ENCODE assay signal across 8 mouse cellular contexts in the genomic region with DNA sequence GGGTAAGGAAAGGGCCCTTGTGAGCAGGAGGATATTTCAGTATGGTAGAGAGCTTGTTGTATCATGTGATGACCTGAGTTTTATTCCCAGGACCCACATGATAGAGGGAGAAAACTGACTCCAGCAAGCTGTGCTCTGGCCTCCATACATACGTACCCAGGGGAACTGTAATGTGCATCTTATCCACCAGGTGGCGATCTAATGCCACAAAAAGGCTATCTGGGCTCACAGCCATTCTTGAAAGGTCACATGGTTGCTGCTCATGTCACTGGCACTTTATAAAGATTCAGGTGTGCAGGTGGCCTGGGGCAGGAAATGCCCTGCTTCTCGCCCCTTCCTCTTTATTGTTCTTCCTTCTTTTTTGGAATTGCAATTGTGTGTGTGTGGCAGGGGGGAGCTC. TPM values are rescaled to one million over a fixed set of nuclear protein-coding genes. Genes with fewer than 3 reads are reported as not detected.
A peak's percentile ranks its signal among the peaks of the same experiment; 100 is the strongest.
DNase-seq lines count a peak whose midpoint lies in the region; ATAC-seq lines count a peak whose summit lies in the region.

No protein-coding gene starts in this region.

- no peaks in the 10 kb centered on the region for H3K36me3 ChIP-seq in intestine, embryonic 15.5 days
- no peaks in the 10 kb centered on the region for H3K36me3 ChIP-seq in midbrain, embryonic 14.5 days (ENCODE audit: control insufficient read depth, insufficient read depth, low read length)

- 22% methylated on average over 3 of the region's 3 CpGs for WGBS in intestine, embryonic 15.5 days
- WGBS in midbrain, embryonic 14.5 days: 8% methylated on average over 3 of the region's 3 CpGs

- H3K4me2 ChIP-seq in intestine, embryonic 15.5 days (replicated peaks): no peak overlapping the region
- no peak overlapping the region for H3K4me2 ChIP-seq in midbrain, embryonic 14.5 days (ENCODE audit: low read length)

- no peaks in the 10 kb centered on the region for H3K27me3 ChIP-seq in intestine, embryonic 15.5 days (replicated peaks)
- no peaks in the 10 kb centered on the region for H3K27me3 ChIP-seq in midbrain, embryonic 14.5 days (ENCODE audit: control insufficient read depth, insufficient read depth, low read length)

- no peak overlapping the region for H3K9ac ChIP-seq in intestine, embryonic 15.5 days
- no peak overlapping the region for H3K9ac ChIP-seq in midbrain, embryonic 14.5 days (replicated peaks; ENCODE audit: low read length)

- no peak; the same call in 1 of the 2 replicates for ATAC-seq in monocyte, adult 5-6 weeks (replicated peaks; ENCODE audit: insufficient number of reproducible peaks, low FRiP score, low TSS enrichment, poor library complexity, severe bottlenecking)
- ATAC-seq in intestine, embryonic 15.5 days: peak; percentile 61
- ATAC-seq in midbrain, embryonic 14.5 days (ENCODE audit: low FRiP score, low TSS enrichment): peak; percentile 59; the same call in 1 of the 2 replicates

- no peaks in the 10 kb centered on the region; the same call in 1 of the 2 replicates for H3K4me1 ChIP-seq in intestine, embryonic 15.5 days (replicated peaks)
- no peaks in the 10 kb centered on the region for H3K4me1 ChIP-seq in midbrain, embryonic 14.5 days (ENCODE audit: control insufficient read depth, insufficient read depth, low read length)

- intact Hi-C loops in left cerebral cortex, postnatal 25 days (cut with DNase I): loop anchor here (5.0 kb wide), 2 partner anchors 590 to 840 kb away; no protein-coding TSS in a partner anchor

- peak; percentile 6 to 15 for DNase-seq in monocyte, adult 2 months (ENCODE audit: low read depth in 1 of 2, low spot score in 2 of 2)
- peak; percentile 91 to 95 for DNase-seq in cerebellum, postnatal 10 days
- peak; percentile 82 for DNase-seq in gastrocnemius, adult 18-20 months (ENCODE audit: low spot score)
- DNase-seq in left cerebral cortex, postnatal 25 days (ENCODE audit: low spot score in 2 of 2): peak; percentile 85 to 87
- peak; percentile 93 for DNase-seq in midbrain, embryonic 14.5 days
- DNase-seq in spleen, postnatal 4 days (ENCODE audit: low spot score in 2 of 2): peak; percentile 50 to 80

- H3K4me3 ChIP-seq in intestine, embryonic 15.5 days (replicated peaks): no peak overlapping the region
- no peak overlapping the region for H3K4me3 ChIP-seq in midbrain, embryonic 14.5 days (replicated peaks; ENCODE audit: low read depth, low read length)

- no peak overlapping the region for H3K27ac ChIP-seq in intestine, embryonic 15.5 days
- H3K27ac ChIP-seq in midbrain, embryonic 14.5 days (replicated peaks; ENCODE audit: low read depth, low read length): no peak overlapping the region

- H3K9me3 ChIP-seq in intestine, embryonic 15.5 days: no peaks in the 10 kb centered on the region
- H3K9me3 ChIP-seq in midbrain, embryonic 14.5 days (ENCODE audit: control insufficient read depth, low read length): no peaks in the 10 kb centered on the region

RNA-seq across cellular contexts. Expression of a gene that starts 34.1 kb away (rescaled TPM):
- total RNA-seq in monocyte, adult 5-6 weeks (2017): 0.29 TPM in 1 of 3 replicates, not detected in the others
- 1 to 10 TPM in 1 of 2 experiments, under 1 TPM in 1; 0.78 to 1.1 TPM for total RNA-seq in gastrocnemius, adult 18-20 months (2021)
- polyA plus RNA-seq in intestine, embryonic 15.5 days (2015; fragmentation: Nextera tagmentation; extraction: Ambion mirVana): 7.2 and 7.4 TPM in 2 replicates
- 1 to 10 TPM; 2.7 to 3.4 TPM for total RNA-seq in left cerebral cortex, postnatal 25 days (2021)
- polyA plus RNA-seq in midbrain, embryonic 14.5 days (2014; fragmentation: Nextera tagmentation; extraction: Ambion mirVana): 1.6 and 2.8 TPM in 2 replicates

Comparison
In these comparisons a context has a peak if more than half of its experiments do, and no peak if none do; other contexts are left out.
1. DNase-seq: peak in every context shown above with its lines; median percentile 93 in cerebellum, postnatal 10 days; 93 in midbrain, embryonic 14.5 days; 86 in left cerebral cortex, postnatal 25 days; 82 in gastrocnemius, adult 18-20 months; 65 in spleen, postnatal 4 days; 10 in monocyte, adult 2 months.